Mouse (Mus musculus): ENCODE data around the gene Copz1. TPM values are rescaled to one million over a fixed set of nuclear protein-coding genes. Genes with fewer than 3 reads are reported as not detected.
"Not testable (repeated sequence)": the region's sequence is repeated elsewhere in the genome, so short reads cannot be mapped to it uniquely, and the experiment has no call there.

The Copz1 gene
- total and polyA plus RNA-seq, 3 experiments = 50.2 to 58.7 (median 55.2) TPM

- Histone ChIP-seq H3K27ac (peak within 1 kb of the TSS; percentile 62), H3K4me3 (peak within 1 kb of the TSS; percentile 17), H3K4me1 (ENCODE audit: control insufficient read depth, insufficient read depth, low read length) (peaks cover 4% of the 10 kb centered on the region), H3K79me2 (replicated peaks; ENCODE audit: control insufficient read depth, insufficient read depth, low read length) (no peaks in the 10 kb centered on the region), H3K36me3 (ENCODE audit: control insufficient read depth, insufficient read depth, low read length) (no peaks in the 10 kb centered on the region), H3K9ac (ENCODE audit: low read depth, low read length) (peak within 1 kb of the TSS; percentile 1), H3K27me3 (ENCODE audit: control insufficient read depth, insufficient read depth, low read length) (no peaks in the 10 kb centered on the region)
- intact Hi-C loops (cut with DNase I) = no loop called here
- WGBS = 7% methylated on average over 15 of the region's 15 CpGs
- peak; percentile 78 to 88 for DNase-seq
- TF ChIP-seq POLR2A (IDR thresholded peaks at IDR 0.05; ENCODE audit: insufficient read depth, low read depth, low read length) (no peak; the same call in 1 of the 2 replicates), EP300 (IDR thresholded peaks at IDR 0.05; ENCODE audit: insufficient read depth, low read depth, low read length) (peak; percentile 71; the same call in 1 of the 2 replicates), CTCF (IDR thresholded peaks at IDR 0.05) (peak; percentile 20)
Measured at GRCm38 (mm10) chr15:103257790-103258728, 14.5 kb upstream of the Copz1 start, which contains the start of gene Nfe2. Gene Nfe2, minus strand, starts transcription at chr15:103258403.

- Histone ChIP-seq H3K27ac (no peak overlapping the region), H3K4me1 (ENCODE audit: control insufficient read depth, insufficient read depth, low read length) (peaks cover 4% of the 10 kb centered on the region), H3K79me2 (replicated peaks; ENCODE audit: control insufficient read depth, insufficient read depth, low read length) (no peaks in the 10 kb centered on the region), H3K36me3 (ENCODE audit: control insufficient read depth, insufficient read depth, low read length) (no peaks in the 10 kb centered on the region), H3K4me3 (no peak overlapping the region), H3K27me3 (ENCODE audit: control insufficient read depth, insufficient read depth, low read length) (no peaks in the 10 kb centered on the region), H3K9ac (ENCODE audit: low read depth, low read length) (no peak overlapping the region)
- no peak for DNase-seq
- intact Hi-C loops (cut with DNase I) = no loop called here
- 85% methylated on average over 5 of the region's 5 CpGs for WGBS
- no peak for TF ChIP-seq CTCF (IDR thresholded peaks at IDR 0.05)
- TF ChIP-seq EP300 (IDR thresholded peaks at IDR 0.05; ENCODE audit: insufficient read depth, low read depth, low read length) = no peak
- TF ChIP-seq POLR2A (IDR thresholded peaks at IDR 0.05; ENCODE audit: insufficient read depth, low read depth, low read length) = no peak
Measured at GRCm38 (mm10) chr15:103259162-103259561, 13.4 kb upstream of the Copz1 start.

- no peak overlapping the region for H3K9ac ChIP-seq (ENCODE audit: low read depth, low read length)
- TF ChIP-seq POLR2A (IDR thresholded peaks at IDR 0.05; ENCODE audit: insufficient read depth, low read depth, low read length) = no peak
- H3K27me3 ChIP-seq (ENCODE audit: control insufficient read depth, insufficient read depth, low read length) = no peaks in the 10 kb centered on the region
- H3K36me3 ChIP-seq (ENCODE audit: control insufficient read depth, insufficient read depth, low read length) = no peaks in the 10 kb centered on the region
- 28% methylated on average over 1 of the region's 1 CpGs for WGBS
- intact Hi-C loops (cut with DNase I) = no loop called here
- H3K4me3 ChIP-seq = no peak overlapping the region
- no peak for DNase-seq
- peaks cover 4% of the 10 kb centered on the region for H3K4me1 ChIP-seq (ENCODE audit: control insufficient read depth, insufficient read depth, low read length)
- no peak overlapping the region for H3K27ac ChIP-seq
- H3K79me2 ChIP-seq (replicated peaks; ENCODE audit: control insufficient read depth, insufficient read depth, low read length) = no peaks in the 10 kb centered on the region
Measured at GRCm38 (mm10) chr15:103259989-103260388, 12.5 kb upstream of the Copz1 start.

- Histone ChIP-seq H3K79me2 (replicated peaks; ENCODE audit: control insufficient read depth, insufficient read depth, low read length) (no peaks in the 10 kb centered on the region), H3K4me3 (no peak overlapping the region), H3K27ac (no peak overlapping the region), H3K4me1 (ENCODE audit: control insufficient read depth, insufficient read depth, low read length) (no peaks in the 10 kb centered on the region), H3K27me3 (ENCODE audit: control insufficient read depth, insufficient read depth, low read length) (no peaks in the 10 kb centered on the region), H3K36me3 (ENCODE audit: control insufficient read depth, insufficient read depth, low read length) (no peaks in the 10 kb centered on the region), H3K9ac (ENCODE audit: low read depth, low read length) (no peak overlapping the region)
- DNase-seq = no peak
- TF ChIP-seq CTCF (IDR thresholded peaks at IDR 0.05) (no peak), POLR2A (IDR thresholded peaks at IDR 0.05; ENCODE audit: insufficient read depth, low read depth, low read length) (no peak), EP300 (IDR thresholded peaks at IDR 0.05; ENCODE audit: insufficient read depth, low read depth, low read length) (no peak)
- intact Hi-C loops (cut with DNase I) = no loop called here
- 89% methylated on average over 2 of the region's 2 CpGs for WGBS
Measured at GRCm38 (mm10) chr15:103264794-103265193, 7.7 kb upstream of the Copz1 start.

- H3K4me1 ChIP-seq (ENCODE audit: control insufficient read depth, insufficient read depth, low read length) = peaks cover 2% of the 10 kb centered on the region; the same call in 1 of the 2 replicates
- 77% methylated on average over 4 of the region's 4 CpGs for WGBS
- peaks cover 3% of the 10 kb centered on the region for H3K36me3 ChIP-seq (ENCODE audit: control insufficient read depth, insufficient read depth, low read length)
- H3K27ac ChIP-seq = no peak overlapping the region
- no peaks in the 10 kb centered on the region for H3K27me3 ChIP-seq (ENCODE audit: control insufficient read depth, insufficient read depth, low read length)
- no peak for DNase-seq
- H3K4me3 ChIP-seq = no peak overlapping the region
- H3K79me2 ChIP-seq (replicated peaks; ENCODE audit: control insufficient read depth, insufficient read depth, low read length) = no peaks in the 10 kb centered on the region
- intact Hi-C loops (cut with DNase I) = no loop called here
- no peak overlapping the region for H3K9ac ChIP-seq (ENCODE audit: low read depth, low read length)
- TF ChIP-seq CTCF (IDR thresholded peaks at IDR 0.05) = no peak
- no peak for TF ChIP-seq EP300 (IDR thresholded peaks at IDR 0.05; ENCODE audit: insufficient read depth, low read depth, low read length)
- TF ChIP-seq POLR2A (IDR thresholded peaks at IDR 0.05; ENCODE audit: insufficient read depth, low read depth, low read length) = no peak
Measured at GRCm38 (mm10) chr15:103268903-103269302, 3.6 kb upstream of the Copz1 start.

GRCm38 (mm10) chr15:103275943-103276342 lies 3.4 kb downstream of the Copz1 start:
- H3K27me3 ChIP-seq (ENCODE audit: control insufficient read depth, insufficient read depth, low read length); H3K27ac ChIP-seq; DNase-seq; H3K79me2 ChIP-seq (replicated peaks; ENCODE audit: control insufficient read depth, insufficient read depth, low read length); H3K4me1 ChIP-seq (ENCODE audit: control insufficient read depth, insufficient read depth, low read length); H3K4me3 ChIP-seq; H3K9ac ChIP-seq (ENCODE audit: low read depth, low read length); intact Hi-C loops (cut with DNase I); H3K36me3 ChIP-seq (ENCODE audit: control insufficient read depth, insufficient read depth, low read length): not testable (repeated sequence)
- WGBS = 88% methylated on average over 3 of the region's 3 CpGs

All from heart, adult 2 months (tissue).